Mouse (Mus musculus) myocyte (in vitro differentiated cells): ENCODE results near the gene C1galt1. TPM values are rescaled to one million over a fixed set of nuclear protein-coding genes. Genes with fewer than 3 reads are reported as not detected.

Source experiments
- H3K27me3 ChIP-seq: one replicate; pipeline ENCODE4 v1.6.1; 2011; ENCODE audit not compliant: control insufficient read depth, insufficient read depth, insufficient read length
- H3K36me3 ChIP-seq: one replicate; pipeline ENCODE4 v1.6.1; 2011; ENCODE audit not compliant: control insufficient read depth, insufficient read depth
- H3K4me2 ChIP-seq: one replicate; pipeline ENCODE4 v1.6.1; 2011; ENCODE audit warnings: low read depth, control low read depth
- H3K4me3 ChIP-seq: one replicate; pipeline ENCODE4 v1.5.1; 2011; ENCODE audit warnings: mild to moderate bottlenecking, control low read depth, moderate library complexity
- H3K79me2 ChIP-seq: one replicate; pipeline ENCODE4 v1.6.1; 2011; ENCODE audit not compliant: control insufficient read depth, insufficient read depth
- H3ac ChIP-seq: one replicate; pipeline ENCODE4 v1.6.1; 2011; ENCODE audit not compliant: control insufficient read depth, insufficient read length
- CEBPB ChIP-seq: IDR thresholded peaks from 2 replicates; pipeline ENCODE4 v1.6.1; 2011; ENCODE audit warnings: mild to moderate bottlenecking, moderate library complexity; ENCODE audit not compliant: poor library complexity, insufficient read depth, severe bottlenecking
- E2F4 ChIP-seq: IDR thresholded peaks from one replicate; pipeline ENCODE4 v1.6.1; 2011; ENCODE audit warnings: mild to moderate bottlenecking, control low read depth, moderate library complexity; ENCODE audit not compliant: insufficient read depth
- MAX ChIP-seq: IDR thresholded peaks from one replicate; pipeline ENCODE4 v1.6.1; 2011; ENCODE audit warnings: low read depth, mild to moderate bottlenecking, control low read depth
- MYOD1 ChIP-seq, 3 experiments: IDR thresholded peaks; one replicate each; pipeline ENCODE4 v1.6.1; 2011; ENCODE audit warnings: control low read depth in 2 of 3, low read depth in 2 of 3, mild to moderate bottlenecking in 2 of 3, moderate library complexity in 1 of 3; ENCODE audit not compliant: insufficient read length in 2 of 3, control insufficient read depth in 1 of 3
- MYOG ChIP-seq, 3 experiments: IDR thresholded peaks; one replicate each; pipeline ENCODE4 v1.6.1; 2011; ENCODE audit warnings: control low read depth in 2 of 3, low read depth in 2 of 3, mild to moderate bottlenecking in 2 of 3; ENCODE audit not compliant: insufficient read length in 2 of 3, control insufficient read depth in 1 of 3, insufficient read depth in 1 of 3
- POLR2A ChIP-seq: IDR thresholded peaks from one replicate; pipeline ENCODE4 v1.6.1; 2011; ENCODE audit warnings: low read depth, mild to moderate bottlenecking, control low read depth, moderate library complexity; ENCODE audit not compliant: insufficient read length
- POLR2AphosphoS2 ChIP-seq: IDR thresholded peaks from one replicate; pipeline ENCODE4 v1.6.1; 2011; ENCODE audit warnings: low read depth, control low read depth; ENCODE audit not compliant: insufficient read length
- REST ChIP-seq: IDR thresholded peaks from one replicate; pipeline ENCODE4 v1.6.1; 2011; ENCODE audit warnings: mild to moderate bottlenecking, control low read depth, moderate library complexity; ENCODE audit not compliant: insufficient read depth, insufficient read length
- SRF ChIP-seq: IDR thresholded peaks from one replicate; pipeline ENCODE4 v1.6.1; 2011; ENCODE audit warnings: low read depth; ENCODE audit not compliant: control insufficient read depth, insufficient read length
- TCF12 ChIP-seq: IDR thresholded peaks from one replicate; pipeline ENCODE4 v1.6.1; 2011; ENCODE audit warnings: mild to moderate bottlenecking, control low read depth; ENCODE audit not compliant: poor library complexity, insufficient read depth, severe bottlenecking
- TCF3 ChIP-seq: IDR thresholded peaks from one replicate; pipeline ENCODE4 v1.6.1; 2011; ENCODE audit warnings: low read depth, control low read depth; ENCODE audit not compliant: insufficient read length
- USF1 ChIP-seq: IDR thresholded peaks from one replicate; pipeline ENCODE4 v1.6.1; 2011; ENCODE audit warnings: low read depth, mild to moderate bottlenecking, control low read depth, moderate library complexity
- polyA plus RNA-seq: library from polyadenylated mRNA; unstranded; fragments of >200 nt; fragmentation: generic; extraction: Trizol; gene quantifications from one replicate; pipeline ENCODE4 v1.2.1, GENCODE M21; 2012; ENCODE audit warnings: missing spikeins

The C1galt1 gene
- polyA plus RNA-seq, 1 experiment: 3.4 TPM

GRCm38 (mm10) chr6:7863354-7863753 is 18.7 kb downstream of the C1galt1 start:
- H3K27me3 ChIP-seq: no peaks in the 10 kb centered on the region
- peaks cover 6% of the 10 kb centered on the region for H3K36me3 ChIP-seq
- no peak for TF ChIP-seq POLR2AphosphoS2
- no peak for TF ChIP-seq E2F4
- TF ChIP-seq TCF3: no peak
- no peak for TF ChIP-seq TCF12
- no peak for TF ChIP-seq USF1
- TF ChIP-seq REST: no peak
- TF ChIP-seq POLR2A: no peak
- TF ChIP-seq MYOD1 (IDR thresholded peaks at IDR 0.05; ENCODE audit: control insufficient read depth in 1 of 3, insufficient read length in 2 of 3, low read depth in 2 of 3): no peak
- TF ChIP-seq CEBPB: no peak
- no peak for TF ChIP-seq MYOG (IDR thresholded peaks at IDR 0.05; ENCODE audit: control insufficient read depth in 1 of 3, insufficient read depth in 1 of 3, insufficient read length in 2 of 3, low read depth in 2 of 3)
- TF ChIP-seq SRF: no peak
- no peak for TF ChIP-seq MAX
- no peak overlapping the region for H3K4me2 ChIP-seq
- H3ac ChIP-seq: no peak overlapping the region
- H3K79me2 ChIP-seq: peaks cover 10% of the 10 kb centered on the region
- H3K4me3 ChIP-seq: no peak overlapping the region

- Histone ChIP-seq H3K36me3 (no peaks in the 10 kb centered on the region), H3K79me2 (no peaks in the 10 kb centered on the region), H3ac (no peak overlapping the region), H3K4me3 (no peak overlapping the region), H3K4me2 (no peak overlapping the region), H3K27me3 (no peaks in the 10 kb centered on the region)
- TF ChIP-seq USF1 (no peak), REST (no peak), POLR2A (no peak), MYOD1 (IDR thresholded peaks at IDR 0.05; ENCODE audit: control insufficient read depth in 1 of 3, insufficient read length in 2 of 3, low read depth in 2 of 3) (no peak), TCF3 (no peak), SRF (no peak), MYOG (IDR thresholded peaks at IDR 0.05; ENCODE audit: control insufficient read depth in 1 of 3, insufficient read depth in 1 of 3, insufficient read length in 2 of 3, low read depth in 2 of 3) (no peak), POLR2AphosphoS2 (no peak), CEBPB (no peak), E2F4 (no peak), TCF12 (no peak), MAX (no peak)
These were observed 32.2 kb downstream of the C1galt1 start for GRCm38 (mm10) chr6:7876836-7877235.

- H3K79me2 ChIP-seq: no peaks in the 10 kb centered on the region
- no peak overlapping the region for H3K4me3 ChIP-seq
- H3K4me2 ChIP-seq: no peak overlapping the region
- no peak overlapping the region for H3ac ChIP-seq
- H3K27me3 ChIP-seq: no peaks in the 10 kb centered on the region
- TF ChIP-seq USF1 (no peak), MAX (no peak), SRF (no peak), MYOD1 (IDR thresholded peaks at IDR 0.05; ENCODE audit: control insufficient read depth in 1 of 3, insufficient read length in 2 of 3, low read depth in 2 of 3) (no peak), POLR2A (no peak), E2F4 (no peak), TCF12 (no peak), REST (no peak), MYOG (IDR thresholded peaks at IDR 0.05; ENCODE audit: control insufficient read depth in 1 of 3, insufficient read depth in 1 of 3, insufficient read length in 2 of 3, low read depth in 2 of 3) (no peak), CEBPB (no peak), POLR2AphosphoS2 (no peak)
- H3K36me3 ChIP-seq: no peaks in the 10 kb centered on the region
These were observed 37.0 kb downstream of the C1galt1 start for GRCm38 (mm10) chr6:7881595-7882128.

- no peak overlapping the region for H3ac ChIP-seq
- no peak overlapping the region for H3K4me3 ChIP-seq
- no peaks in the 10 kb centered on the region for H3K79me2 ChIP-seq
- peak overlapping the region; percentile 63 for H3K4me2 ChIP-seq
- peak; percentile 40 for TF ChIP-seq USF1
- peak; percentile 59; the same call in 1 of the 2 replicates for TF ChIP-seq CEBPB
- no peak for TF ChIP-seq TCF3
- no peaks in the 10 kb centered on the region for H3K36me3 ChIP-seq
- no peaks in the 10 kb centered on the region for H3K27me3 ChIP-seq
These were observed 37.9 kb downstream of the C1galt1 start for GRCm38 (mm10) chr6:7882520-7882919.

- no peak for TF ChIP-seq MYOG (IDR thresholded peaks at IDR 0.05; ENCODE audit: control insufficient read depth in 1 of 3, insufficient read depth in 1 of 3, insufficient read length in 2 of 3, low read depth in 2 of 3)
- TF ChIP-seq TCF3: no peak
- no peak for TF ChIP-seq CEBPB
- TF ChIP-seq MYOD1 (IDR thresholded peaks at IDR 0.05; ENCODE audit: control insufficient read depth in 1 of 3, insufficient read length in 2 of 3, low read depth in 2 of 3): no peak
- TF ChIP-seq POLR2A: no peak
- no peak for TF ChIP-seq MAX
- no peak for TF ChIP-seq REST
- no peak for TF ChIP-seq E2F4
- TF ChIP-seq SRF: no peak
- no peak for TF ChIP-seq POLR2AphosphoS2
- no peak for TF ChIP-seq USF1
- no peak for TF ChIP-seq TCF12
- no peak overlapping the region for H3K4me2 ChIP-seq
- H3K79me2 ChIP-seq: no peaks in the 10 kb centered on the region
- H3K27me3 ChIP-seq: no peaks in the 10 kb centered on the region
- no peak overlapping the region for H3K4me3 ChIP-seq
- H3ac ChIP-seq: no peak overlapping the region
- H3K36me3 ChIP-seq: no peaks in the 10 kb centered on the region
These were observed 41.5 kb downstream of the C1galt1 start for GRCm38 (mm10) chr6:7885994-7886684.
